Mouse (Mus musculus): ENCODE measurements around the gene Cdh24. TPM values are rescaled to one million over a fixed set of nuclear protein-coding genes. Genes with fewer than 3 reads are reported as not detected.

Cdh24 gene
- polyA plus RNA-seq, 1 experiment from 2014 or later: 9.6 TPM

GRCm38 (mm10) chr14:54605752-54606321 lies 35.3 kb downstream of the Cdh24 start, which contains the start of gene 4931414P19Rik:
4931414P19Rik (minus strand) TSS chr14:54605993.
- Histone ChIP-seq H3K9me3 (replicated peaks; ENCODE audit: control insufficient read depth, low read length, poor library complexity, severe bottlenecking) (no peaks in the 10 kb centered on the region), H3K4me2 (ENCODE audit: low read length) (peak within 1 kb of the TSS; percentile 74), H3K27me3 (ENCODE audit: control insufficient read depth, insufficient read depth, low read depth, low read length) (no peaks in the 10 kb centered on the region), H3K27ac (ENCODE audit: low read length) (peak within 1 kb of the TSS; percentile 79), H3K4me3 (ENCODE audit: low read depth, low read length) (peak within 1 kb of the TSS; percentile 52), H3K36me3 (ENCODE audit: control insufficient read depth, insufficient read depth, low read length) (no peaks in the 10 kb centered on the region), H3K4me1 (ENCODE audit: control insufficient read depth, insufficient read depth, low read length) (peaks cover 23% of the 10 kb centered on the region), H3K9ac (ENCODE audit: low read depth, low read length) (peak within 1 kb of the TSS; percentile 69)
- ATAC-seq: peak; percentile 12; the same call in 1 of the 2 replicates
- WGBS: 1% methylated on average over 39 of the region's 39 CpGs

- H3K27ac ChIP-seq (ENCODE audit: low read length): peak overlapping the region; percentile 96
- H3K4me1 ChIP-seq (ENCODE audit: control insufficient read depth, insufficient read depth, low read length): peaks cover 23% of the 10 kb centered on the region
- peak overlapping the region; percentile 54 for H3K4me2 ChIP-seq (ENCODE audit: low read length)
- H3K9ac ChIP-seq (ENCODE audit: low read depth, low read length): no peak overlapping the region
- H3K9me3 ChIP-seq (replicated peaks; ENCODE audit: control insufficient read depth, low read length, poor library complexity, severe bottlenecking): no peaks in the 10 kb centered on the region
- ATAC-seq: no peak
- no peaks in the 10 kb centered on the region for H3K36me3 ChIP-seq (ENCODE audit: control insufficient read depth, insufficient read depth, low read length)
- no peaks in the 10 kb centered on the region for H3K27me3 ChIP-seq (ENCODE audit: control insufficient read depth, insufficient read depth, low read depth, low read length)
- 85% methylated on average over 8 of the region's 8 CpGs for WGBS
- H3K4me3 ChIP-seq (ENCODE audit: low read depth, low read length): peak overlapping the region; percentile 57
These were observed 37.5 kb downstream of the Cdh24 start for GRCm38 (mm10) chr14:54603686-54604085.

GRCm38 (mm10) chr14:54603038-54603654 lies 38.0 kb downstream of the Cdh24 start:
- peak overlapping the region; percentile 96 for H3K27ac ChIP-seq (ENCODE audit: low read length)
- no peaks in the 10 kb centered on the region for H3K9me3 ChIP-seq (replicated peaks; ENCODE audit: control insufficient read depth, low read length, poor library complexity, severe bottlenecking)
- H3K4me1 ChIP-seq (ENCODE audit: control insufficient read depth, insufficient read depth, low read length): peaks cover 23% of the 10 kb centered on the region
- H3K36me3 ChIP-seq (ENCODE audit: control insufficient read depth, insufficient read depth, low read length): no peaks in the 10 kb centered on the region
- H3K27me3 ChIP-seq (ENCODE audit: control insufficient read depth, insufficient read depth, low read depth, low read length): no peaks in the 10 kb centered on the region
- peak overlapping the region; percentile 80 for H3K9ac ChIP-seq (ENCODE audit: low read depth, low read length)
- WGBS: under 1% methylated on average over 46 of the region's 46 CpGs
- peak; percentile 99 for ATAC-seq
- H3K4me3 ChIP-seq (ENCODE audit: low read depth, low read length): peak overlapping the region; percentile 57
- H3K4me2 ChIP-seq (ENCODE audit: low read length): peak overlapping the region; percentile 54

GRCm38 (mm10) chr14:54602613-54603012 lies 38.6 kb downstream of the Cdh24 start:
- no peaks in the 10 kb centered on the region for H3K27me3 ChIP-seq (ENCODE audit: control insufficient read depth, insufficient read depth, low read depth, low read length)
- H3K9me3 ChIP-seq (replicated peaks; ENCODE audit: control insufficient read depth, low read length, poor library complexity, severe bottlenecking): no peaks in the 10 kb centered on the region
- peak overlapping the region; percentile 54 for H3K4me2 ChIP-seq (ENCODE audit: low read length)
- peak; percentile 32 for ATAC-seq
- H3K27ac ChIP-seq (ENCODE audit: low read length): peak overlapping the region; percentile 96
- H3K4me3 ChIP-seq (ENCODE audit: low read depth, low read length): peak overlapping the region; percentile 57
- H3K36me3 ChIP-seq (ENCODE audit: control insufficient read depth, insufficient read depth, low read length): no peaks in the 10 kb centered on the region
- H3K9ac ChIP-seq (ENCODE audit: low read depth, low read length): peak overlapping the region; percentile 80; the same call in 1 of the 2 replicates
- peaks cover 23% of the 10 kb centered on the region for H3K4me1 ChIP-seq (ENCODE audit: control insufficient read depth, insufficient read depth, low read length)
- 31% methylated on average over 4 of the region's 4 CpGs for whole genome bisulfite sequencing

- no peak overlapping the region for H3K27ac ChIP-seq (ENCODE audit: low read length)
- H3K36me3 ChIP-seq (ENCODE audit: control insufficient read depth, insufficient read depth, low read length): no peaks in the 10 kb centered on the region
- no peak overlapping the region for H3K9ac ChIP-seq (ENCODE audit: low read depth, low read length)
- H3K27me3 ChIP-seq (ENCODE audit: control insufficient read depth, insufficient read depth, low read depth, low read length): no peaks in the 10 kb centered on the region
- no peak for ATAC-seq
- no peaks in the 10 kb centered on the region for H3K9me3 ChIP-seq (replicated peaks; ENCODE audit: control insufficient read depth, low read length, poor library complexity, severe bottlenecking)
- H3K4me3 ChIP-seq (ENCODE audit: low read depth, low read length): no peak overlapping the region
- peaks cover 23% of the 10 kb centered on the region for H3K4me1 ChIP-seq (ENCODE audit: control insufficient read depth, insufficient read depth, low read length)
- 78% methylated on average over 2 of the region's 2 CpGs for WGBS
- H3K4me2 ChIP-seq (ENCODE audit: low read length): no peak overlapping the region
These were observed 39.6 kb downstream of the Cdh24 start for GRCm38 (mm10) chr14:54601601-54602000.

GRCm38 (mm10) chr14:54597084-54597483 lies 44.1 kb downstream of the Cdh24 start:
- H3K27ac ChIP-seq (ENCODE audit: low read length): no peak overlapping the region
- no peaks in the 10 kb centered on the region for H3K9me3 ChIP-seq (replicated peaks; ENCODE audit: control insufficient read depth, low read length, poor library complexity, severe bottlenecking)
- H3K9ac ChIP-seq (ENCODE audit: low read depth, low read length): no peak overlapping the region
- 81% methylated on average over 7 of the region's 7 CpGs for WGBS
- peaks cover under 1% of the 10 kb centered on the region for H3K4me1 ChIP-seq (ENCODE audit: control insufficient read depth, insufficient read depth, low read length)
- H3K4me2 ChIP-seq (ENCODE audit: low read length): no peak overlapping the region
- ATAC-seq: no peak
- H3K4me3 ChIP-seq (ENCODE audit: low read depth, low read length): no peak overlapping the region
- no peaks in the 10 kb centered on the region for H3K36me3 ChIP-seq (ENCODE audit: control insufficient read depth, insufficient read depth, low read length)
- H3K27me3 ChIP-seq (ENCODE audit: control insufficient read depth, insufficient read depth, low read depth, low read length): no peaks in the 10 kb centered on the region

GRCm38 (mm10) chr14:54594631-54595414 lies 46.3 kb downstream of the Cdh24 start:
- Histone ChIP-seq H3K27ac (ENCODE audit: low read length) (no peak overlapping the region), H3K4me1 (ENCODE audit: control insufficient read depth, insufficient read depth, low read length) (no peaks in the 10 kb centered on the region), H3K27me3 (ENCODE audit: control insufficient read depth, insufficient read depth, low read depth, low read length) (no peaks in the 10 kb centered on the region), H3K36me3 (ENCODE audit: control insufficient read depth, insufficient read depth, low read length) (no peaks in the 10 kb centered on the region), H3K9ac (ENCODE audit: low read depth, low read length) (no peak overlapping the region), H3K9me3 (replicated peaks; ENCODE audit: control insufficient read depth, low read length, poor library complexity, severe bottlenecking) (no peaks in the 10 kb centered on the region), H3K4me3 (ENCODE audit: low read depth, low read length) (no peak overlapping the region), H3K4me2 (ENCODE audit: low read length) (no peak overlapping the region)
- WGBS: 65% methylated on average over 28 of the region's 28 CpGs
- no peak for ATAC-seq

GRCm38 (mm10) chr14:54594055-54594454 lies 47.1 kb downstream of the Cdh24 start:
- Histone ChIP-seq H3K36me3 (ENCODE audit: control insufficient read depth, insufficient read depth, low read length) (no peaks in the 10 kb centered on the region), H3K27me3 (ENCODE audit: control insufficient read depth, insufficient read depth, low read depth, low read length) (no peaks in the 10 kb centered on the region), H3K4me3 (ENCODE audit: low read depth, low read length) (no peak overlapping the region), H3K9me3 (replicated peaks; ENCODE audit: control insufficient read depth, low read length, poor library complexity, severe bottlenecking) (no peaks in the 10 kb centered on the region), H3K4me2 (ENCODE audit: low read length) (no peak overlapping the region), H3K9ac (ENCODE audit: low read depth, low read length) (no peak overlapping the region), H3K27ac (ENCODE audit: low read length) (no peak overlapping the region), H3K4me1 (ENCODE audit: control insufficient read depth, insufficient read depth, low read length) (no peaks in the 10 kb centered on the region)
- ATAC-seq: no peak
- WGBS: 91% methylated on average over 3 of the region's 3 CpGs

All from midbrain, embryonic 16.5 days (tissue).